Mouse (Mus musculus) urinary bladder, postnatal 10 days (tissue): ENCODE results near the gene Fer.
"Not testable (repeated sequence)": the region's sequence is repeated elsewhere in the genome, so short reads cannot be mapped to it uniquely, and the experiment has no call there.

ENCODE experiments used
- DNase-seq: peaks from one replicate; pipeline ENCODE4 v3.0.0; 2022; ENCODE audit warnings: low spot score

Gene Fer

DNA sequence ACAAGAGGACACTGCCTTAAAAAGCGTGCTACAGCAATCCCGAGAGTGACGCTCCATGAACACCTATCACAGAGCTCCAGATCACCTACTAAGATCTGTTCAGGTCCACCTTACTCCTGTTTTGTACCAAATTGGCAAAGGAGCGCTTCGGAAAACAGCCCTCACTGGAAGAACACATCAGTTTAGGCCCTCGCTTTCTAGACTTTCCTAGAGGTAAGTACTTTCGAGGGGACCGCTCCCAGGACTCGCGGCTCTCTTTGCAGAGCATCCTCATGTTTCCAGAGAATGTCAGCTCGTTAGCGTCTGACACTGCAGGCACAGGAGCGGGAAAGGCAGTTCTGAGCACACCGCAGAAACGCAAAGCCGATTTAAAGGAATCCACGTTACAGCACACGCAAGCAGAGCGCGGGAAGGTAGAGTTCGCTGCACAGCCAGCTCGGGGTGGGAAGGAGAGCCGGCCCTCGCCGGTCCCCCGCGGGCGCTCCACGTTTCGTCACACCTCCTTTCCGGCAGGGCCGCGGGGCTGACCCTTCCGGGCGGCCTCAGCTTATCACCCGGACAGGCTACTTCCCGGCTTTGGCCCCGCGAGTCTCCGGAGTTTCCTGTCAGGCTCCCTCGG is at the start of gene Fer:
Gene Fer (plus strand): TSS at position 51 of the 619 bp plus-strand sequence.
- no peak for DNase-seq

DNA sequence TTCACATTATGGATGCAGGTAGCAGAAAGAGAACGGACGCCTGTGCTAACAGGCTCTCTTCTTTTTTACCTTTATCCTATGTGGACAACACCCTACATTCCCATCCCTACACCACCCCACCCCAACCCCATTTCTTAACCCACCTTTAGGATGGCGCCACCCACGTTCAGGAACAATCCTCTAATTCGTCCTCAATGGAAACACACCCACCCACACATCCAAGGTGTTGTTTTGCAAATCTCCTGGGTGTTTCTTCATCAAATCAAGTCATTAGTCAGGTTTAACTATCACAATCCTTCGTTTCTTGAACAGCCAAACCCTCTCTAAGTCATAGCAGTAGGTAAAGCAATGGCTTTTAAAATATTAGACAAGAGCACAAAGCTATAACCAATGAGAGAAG is 49.3 kb upstream of the Fer start:
- no peak for DNase-seq

DNA sequence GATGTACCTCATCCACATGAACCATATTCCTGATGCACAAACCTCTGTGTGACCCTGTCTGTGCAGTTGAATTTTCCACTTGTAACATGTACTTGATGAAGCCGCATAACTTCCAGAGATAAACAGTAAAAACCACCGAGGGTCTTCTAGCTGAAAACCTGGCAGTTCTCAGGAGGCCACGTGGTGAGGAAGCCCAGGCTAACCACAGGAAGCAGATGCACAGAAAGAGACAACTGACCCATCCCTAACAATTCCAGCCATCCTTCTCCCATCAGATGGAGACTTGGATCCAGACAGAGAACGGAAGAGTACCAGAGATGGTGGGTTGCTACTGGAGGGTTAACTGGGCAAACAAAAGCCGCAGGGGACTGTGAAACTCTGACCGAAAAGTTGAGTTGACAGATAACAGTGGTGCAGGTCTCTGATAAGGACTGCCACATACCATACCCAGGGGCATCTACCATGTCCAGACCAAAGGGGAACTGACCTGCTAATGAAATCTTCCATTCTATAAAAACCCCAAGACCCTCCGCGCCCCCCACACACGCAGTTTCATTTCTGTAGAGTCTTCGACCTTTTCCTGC is 44.3 kb upstream of the Fer start:
- DNase-seq: no peak

DNA sequence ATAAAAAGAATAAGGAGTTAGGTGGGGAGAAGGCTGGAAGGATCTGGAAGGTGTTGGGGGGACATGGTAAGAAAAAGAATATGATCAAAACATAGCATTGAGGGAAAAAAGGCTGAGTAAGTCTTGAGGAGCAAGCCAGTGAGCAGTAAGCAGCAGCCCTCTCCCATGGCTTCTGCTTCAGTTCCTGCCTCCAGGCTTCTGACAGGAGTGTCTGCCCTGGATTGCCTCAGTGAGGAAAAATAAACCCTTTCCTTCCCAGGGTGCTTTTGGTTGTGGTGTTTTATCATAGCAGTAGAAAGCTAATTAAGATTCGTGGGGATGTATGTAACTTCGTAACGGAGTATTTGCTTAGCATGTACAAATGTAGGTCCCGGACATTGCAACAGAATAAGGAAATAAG is 38.7 kb upstream of the Fer start:
- DNase-seq: no peak

DNA sequence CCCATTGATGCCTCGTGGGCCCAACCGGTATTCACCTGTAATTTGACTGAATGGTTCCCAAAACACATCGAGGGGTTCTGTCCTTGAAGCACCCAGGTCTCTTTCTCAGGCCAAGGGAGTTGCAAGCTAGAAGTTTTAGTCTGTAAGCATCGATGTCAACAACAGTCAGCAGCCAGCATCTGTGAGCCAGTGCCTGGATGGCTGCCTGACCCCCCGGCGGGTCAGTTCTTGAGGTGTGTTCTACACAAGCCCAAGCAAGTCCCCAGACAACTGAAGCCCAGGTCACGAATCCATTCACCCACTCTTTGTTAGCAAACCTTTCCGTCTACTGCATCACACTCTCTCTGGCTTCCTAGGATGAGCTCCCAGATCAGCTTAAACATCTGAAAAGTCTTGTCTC is 36.7 kb upstream of the Fer start:
- no peak for DNase-seq

DNA sequence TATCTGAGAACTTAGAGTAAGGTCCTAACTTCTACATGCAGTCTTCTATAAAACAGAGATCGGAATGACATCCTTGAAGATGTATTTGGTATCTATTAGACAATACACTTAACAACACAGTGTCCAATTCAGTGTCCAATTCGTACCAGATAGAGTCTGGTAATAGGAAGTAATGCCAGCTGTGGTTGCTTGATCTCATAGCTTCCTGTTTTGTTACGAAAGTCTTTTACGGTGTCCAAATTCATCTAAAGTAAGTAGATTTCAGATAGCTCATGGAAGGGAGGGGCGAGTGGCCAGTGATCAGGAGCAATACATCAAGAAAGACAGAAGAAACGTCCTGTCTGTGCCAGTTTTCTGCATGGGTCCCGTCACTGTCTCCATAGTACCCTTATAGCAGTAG is 36.1 kb upstream of the Fer start:
- no peak for DNase-seq

DNA sequence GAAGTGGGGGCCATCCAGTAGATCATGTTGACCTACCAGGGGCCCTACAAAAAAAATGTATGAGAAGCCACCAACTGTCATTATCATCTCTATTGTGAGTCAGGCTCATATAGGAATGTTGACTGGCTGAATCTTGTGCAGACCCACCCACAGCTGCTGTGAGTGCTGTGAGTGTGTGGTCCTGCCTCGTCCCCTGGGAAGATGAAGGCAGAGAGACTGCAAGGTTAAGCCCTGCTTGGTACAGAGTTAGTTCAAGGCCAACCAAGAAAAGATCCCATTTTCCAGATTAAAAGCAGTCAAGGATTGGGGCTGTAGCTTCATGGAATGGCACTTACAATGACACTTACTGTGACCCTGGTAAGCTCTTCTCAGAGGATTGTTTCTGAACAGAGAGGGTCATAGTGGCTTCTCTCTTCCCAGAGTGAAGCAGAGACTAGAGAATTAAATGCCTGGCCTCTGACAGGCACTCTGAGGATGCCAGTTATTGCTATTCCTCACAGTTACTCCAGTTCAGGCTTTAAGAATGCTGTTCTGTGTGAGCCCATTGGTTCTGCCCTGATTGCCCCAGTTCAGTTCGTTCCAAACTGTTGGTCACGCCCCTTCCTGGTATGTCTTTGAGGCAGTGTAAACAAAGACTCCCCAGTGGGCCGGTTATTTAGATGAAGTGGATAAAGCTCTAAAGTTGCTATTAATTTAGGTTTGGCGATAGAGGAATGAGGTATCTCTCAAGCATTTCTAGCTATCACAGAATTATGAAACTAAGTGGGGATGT is 34.1 kb upstream of the Fer start:
- no peak for DNase-seq

DNA sequence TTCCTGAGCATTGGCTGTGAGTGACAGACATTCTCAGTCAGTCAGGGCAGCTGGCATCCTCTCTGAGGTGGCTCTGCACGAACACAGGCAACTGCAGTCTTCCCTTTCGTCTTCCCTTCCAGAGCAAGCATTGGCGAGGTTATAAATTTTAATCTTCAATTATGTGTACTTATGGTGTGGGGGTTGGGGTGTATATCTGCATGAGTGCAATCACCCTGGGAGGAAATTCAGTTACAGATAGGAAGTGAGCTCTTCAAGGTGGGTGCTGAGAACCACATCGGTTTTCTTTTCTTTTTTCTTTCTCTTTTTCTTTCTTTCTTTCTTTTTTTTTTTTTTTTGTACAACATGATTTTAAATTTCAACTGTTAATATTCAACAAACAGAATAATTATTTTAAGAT is 31.3 kb upstream of the Fer start:
- no peak for DNase-seq

DNA sequence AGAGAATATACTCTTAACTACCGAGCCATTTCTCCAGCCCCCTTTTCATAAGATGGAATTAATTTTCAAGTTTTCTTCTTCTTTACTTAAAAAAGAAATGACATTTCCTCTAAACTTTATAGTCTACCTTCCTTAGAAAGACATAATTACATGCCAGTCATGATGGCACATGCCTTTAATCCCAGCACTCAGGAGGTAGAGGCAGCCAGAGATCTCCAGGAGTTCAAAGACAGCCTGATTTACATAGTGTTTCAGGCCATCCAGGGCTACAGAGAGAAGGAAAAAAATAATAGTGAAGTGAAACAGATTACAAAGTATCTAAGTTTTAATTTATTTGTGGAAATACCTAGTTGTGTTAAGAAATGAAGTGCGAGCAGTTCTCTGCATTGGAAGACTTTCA is 26.6 kb upstream of the Fer start:
- no peak for DNase-seq

DNA sequence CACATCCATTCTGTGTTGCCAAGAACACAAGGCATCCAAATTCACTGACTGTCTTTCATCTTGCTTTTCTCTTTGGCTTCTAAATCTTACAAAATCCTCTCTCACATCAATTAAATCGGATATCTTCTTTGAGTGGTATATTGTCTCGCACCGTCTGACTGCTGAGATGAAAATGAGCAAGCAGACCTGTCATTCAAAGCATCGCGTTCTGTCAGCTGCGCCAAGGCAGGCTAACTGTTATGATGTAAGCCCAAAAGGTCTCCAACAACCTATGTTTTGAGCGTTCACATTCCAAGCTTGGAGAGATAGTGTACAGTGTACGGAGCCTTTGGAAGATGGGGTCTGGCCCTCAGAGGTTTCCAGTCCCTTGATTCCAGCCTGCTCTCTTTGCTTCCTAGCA is 26.2 kb upstream of the Fer start:
- DNase-seq: no peak

DNA sequence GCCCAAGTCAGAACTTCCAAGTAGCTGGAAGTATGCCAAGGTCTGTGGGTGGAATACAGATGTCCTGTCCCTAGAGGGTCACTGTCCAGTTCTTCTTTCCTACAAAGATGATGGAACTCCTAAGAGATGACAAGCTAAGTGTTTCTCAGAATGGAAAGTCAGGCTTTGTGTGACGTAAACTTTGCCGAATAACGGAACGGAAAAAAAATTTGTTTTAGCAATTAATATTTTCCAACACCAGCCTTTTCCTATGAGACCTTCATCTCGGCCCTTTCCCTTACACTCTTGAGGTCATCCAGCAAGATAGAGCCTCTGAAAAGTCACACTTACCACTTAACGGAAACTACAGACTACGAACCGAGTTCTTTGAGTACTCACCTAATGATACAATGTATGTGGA is 24.7 kb upstream of the Fer start:
- no peak for DNase-seq

DNA sequence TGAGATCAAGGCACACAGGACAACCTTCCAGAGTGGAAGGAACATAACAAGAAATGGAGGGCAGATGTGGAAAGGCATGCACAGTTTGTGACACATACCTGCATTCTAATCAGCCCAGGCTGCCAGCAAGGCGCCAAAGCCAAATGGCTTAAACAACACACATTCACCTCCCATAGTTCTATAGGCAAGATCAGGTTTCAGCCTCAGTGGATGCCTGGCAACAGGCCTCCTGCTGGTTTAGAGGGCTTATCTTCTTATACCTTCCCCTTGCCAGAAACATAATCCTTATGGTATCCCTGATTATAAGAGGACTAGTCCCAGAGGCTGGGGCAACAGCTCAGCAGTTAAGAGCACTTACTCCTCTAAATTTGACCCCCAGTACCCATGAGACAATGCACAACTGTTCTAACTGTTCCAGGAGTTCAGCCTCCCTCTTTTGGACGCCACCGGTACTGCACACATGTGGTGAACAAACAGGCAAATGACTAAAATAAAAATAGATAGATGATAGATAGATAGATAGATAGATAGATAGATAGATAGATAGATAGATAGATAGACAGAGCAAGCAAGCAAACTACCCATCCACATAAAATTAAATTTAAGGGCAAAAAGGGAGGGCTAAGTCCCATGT is 23.1 kb upstream of the Fer start:
- DNase-seq: no peak

DNA sequence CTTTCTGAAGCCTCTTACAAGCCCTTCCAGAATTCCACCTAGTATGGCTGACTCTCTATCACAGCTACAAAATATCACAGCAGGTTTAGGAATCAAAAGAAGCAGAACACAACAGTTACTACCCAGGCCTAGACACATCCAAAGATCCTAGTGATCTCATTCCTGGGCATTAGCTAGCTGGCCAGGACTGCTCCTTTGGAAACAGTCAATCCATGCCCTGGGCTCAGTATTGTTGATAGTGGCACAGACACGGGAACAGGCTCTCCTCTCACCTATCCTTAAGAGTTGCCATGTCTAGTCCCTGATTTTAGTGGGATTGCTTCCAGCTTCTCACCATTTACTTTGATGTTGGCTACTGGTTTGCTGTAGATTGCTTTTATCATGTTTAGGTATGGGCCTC is 20.6 kb upstream of the Fer start:
- DNase-seq: no peak

DNA sequence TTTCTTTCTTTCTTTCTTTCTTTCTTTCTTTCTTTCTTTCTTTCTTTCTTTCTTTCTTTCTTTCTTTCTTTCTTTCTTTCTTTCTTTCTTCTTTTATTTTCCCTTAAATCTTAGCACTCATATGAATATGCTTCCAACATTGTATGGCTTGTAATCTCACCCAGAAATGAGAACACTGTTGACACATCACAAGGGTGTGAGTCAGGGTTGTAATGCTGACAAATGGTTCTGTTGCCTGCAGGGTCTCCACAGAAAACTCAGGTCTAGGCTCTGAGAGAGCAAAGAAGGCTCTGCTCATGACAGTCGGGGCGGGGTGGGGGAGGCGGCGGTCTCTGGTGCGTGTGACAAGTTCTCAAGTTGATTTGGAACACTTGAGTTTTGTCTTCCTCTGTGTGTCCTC is 17.9 kb upstream of the Fer start:
- no peak for DNase-seq

DNA sequence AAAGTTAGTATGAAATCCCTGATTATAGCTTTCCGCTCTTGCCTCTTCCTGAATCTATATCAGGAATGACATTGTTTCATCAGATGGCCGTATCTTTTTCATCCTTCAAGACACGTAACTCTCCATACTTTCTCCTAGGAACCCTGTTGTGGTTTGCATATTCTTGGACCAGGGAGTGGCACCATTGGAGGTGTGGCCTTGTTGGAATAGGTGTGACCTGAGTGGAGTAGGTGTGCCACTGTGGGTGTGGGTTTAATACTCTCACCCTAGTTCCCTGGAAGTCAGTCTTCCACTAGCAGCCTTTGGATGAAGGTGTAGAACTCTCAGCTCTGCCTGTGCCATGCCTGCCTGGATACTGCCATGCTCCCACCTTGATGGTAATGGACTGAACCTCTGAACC is 17.1 kb upstream of the Fer start:
- DNase-seq: not testable (repeated sequence)

DNA sequence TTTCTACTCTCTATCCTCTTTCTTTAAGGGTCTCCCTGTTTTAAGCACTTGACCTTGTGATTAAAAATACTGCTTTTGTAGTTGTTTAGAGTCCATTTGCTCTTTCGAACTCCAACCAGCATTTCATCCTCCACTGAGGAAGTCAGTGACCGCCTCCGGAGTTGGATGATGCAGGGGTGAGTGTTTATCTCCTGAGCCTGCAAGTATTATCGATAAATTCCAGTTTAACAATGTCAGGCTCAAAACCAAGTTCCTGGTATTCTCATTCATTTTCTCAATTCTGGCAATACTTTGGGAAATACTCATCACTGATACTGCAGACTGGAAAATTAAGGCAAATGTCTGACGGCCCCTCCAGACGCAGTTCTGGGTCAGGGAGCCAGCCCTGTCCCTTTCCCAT is 13.7 kb upstream of the Fer start:
- DNase-seq: no peak

DNA sequence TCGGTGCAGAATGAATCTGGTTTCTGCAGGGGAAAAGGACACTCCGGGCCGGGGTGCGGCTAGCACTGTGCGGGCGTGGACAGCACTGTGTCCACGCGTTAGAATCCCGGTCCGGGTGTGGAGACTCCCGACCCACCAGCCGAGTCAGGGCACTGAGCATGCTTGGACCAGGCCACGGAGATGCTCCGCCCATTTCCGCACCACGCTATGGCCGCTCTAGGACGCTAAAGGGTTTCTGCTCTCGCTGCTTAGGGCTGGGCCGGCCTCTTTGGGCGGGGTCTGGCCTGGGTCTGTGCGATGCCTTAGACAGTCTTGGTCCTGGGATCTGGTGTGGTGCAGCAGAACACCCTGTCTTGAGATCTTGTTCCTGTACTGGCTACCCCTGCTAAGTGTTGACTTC is 13.3 kb upstream of the Fer start:
- DNase-seq: peak; percentile 28

DNA sequence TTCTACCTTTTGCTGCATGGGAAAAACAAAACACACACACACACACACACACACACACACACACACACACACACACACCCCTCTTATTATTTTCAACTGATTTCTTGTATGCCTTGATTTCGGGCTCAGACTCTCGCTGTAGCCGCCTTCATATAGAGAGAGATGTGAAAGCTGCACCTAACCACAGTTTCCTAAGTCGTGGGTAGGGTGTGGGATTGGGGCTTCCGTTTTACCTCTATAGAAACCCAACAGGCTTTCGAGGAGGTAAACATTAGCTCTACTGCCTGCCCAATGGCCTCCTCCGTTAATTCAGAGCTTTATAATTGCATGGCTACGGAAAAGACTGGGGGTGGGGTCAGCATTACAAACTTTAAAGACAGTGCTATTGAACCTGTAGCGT is 12.8 kb upstream of the Fer start:
- no peak for DNase-seq

DNA sequence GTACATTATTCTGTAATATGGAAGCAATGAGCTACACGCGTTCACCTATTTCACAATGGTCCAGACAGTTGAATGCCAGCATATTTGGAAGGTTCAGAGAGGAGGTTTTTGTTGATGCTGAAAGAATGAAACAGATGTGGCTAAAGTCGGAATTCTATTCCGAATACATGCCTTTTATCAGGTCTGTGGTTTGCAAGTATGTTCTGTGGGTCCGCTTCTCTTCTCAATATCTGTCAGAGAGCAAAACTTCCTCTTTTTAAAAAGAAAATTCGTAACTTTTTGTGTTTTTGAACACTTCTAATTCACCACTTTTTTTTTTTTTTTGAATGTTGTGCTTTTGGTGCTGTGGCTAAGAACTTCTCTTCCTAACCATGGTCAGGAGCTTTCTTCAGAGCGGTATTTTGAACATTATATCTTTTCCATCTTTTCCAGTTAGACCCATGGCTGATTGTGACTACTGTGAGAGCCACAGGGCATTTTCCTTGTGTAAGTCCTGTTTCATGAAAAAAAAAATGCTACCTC is 5.8 kb upstream of the Fer start:
- no peak for DNase-seq

DNA sequence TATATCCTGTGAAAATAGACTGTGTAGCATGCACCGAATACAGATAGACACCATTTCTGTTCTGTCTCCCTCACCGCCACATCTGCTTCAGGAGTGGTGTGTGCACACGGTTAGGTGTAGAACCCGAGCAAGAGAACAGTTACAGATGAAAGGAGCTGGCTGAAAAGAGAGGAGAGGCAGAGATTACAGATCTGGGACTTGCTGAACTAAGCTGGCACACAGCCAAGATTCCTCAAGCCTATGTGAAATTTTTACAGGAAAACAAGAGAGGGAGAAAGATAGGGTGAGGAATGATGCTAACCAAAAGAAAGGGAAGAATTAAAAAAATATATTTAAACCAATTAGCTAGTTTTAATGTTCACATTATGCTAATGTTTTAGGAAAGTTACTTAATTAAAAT is 1.9 kb upstream of the Fer start:
- DNase-seq: no peak

DNA sequence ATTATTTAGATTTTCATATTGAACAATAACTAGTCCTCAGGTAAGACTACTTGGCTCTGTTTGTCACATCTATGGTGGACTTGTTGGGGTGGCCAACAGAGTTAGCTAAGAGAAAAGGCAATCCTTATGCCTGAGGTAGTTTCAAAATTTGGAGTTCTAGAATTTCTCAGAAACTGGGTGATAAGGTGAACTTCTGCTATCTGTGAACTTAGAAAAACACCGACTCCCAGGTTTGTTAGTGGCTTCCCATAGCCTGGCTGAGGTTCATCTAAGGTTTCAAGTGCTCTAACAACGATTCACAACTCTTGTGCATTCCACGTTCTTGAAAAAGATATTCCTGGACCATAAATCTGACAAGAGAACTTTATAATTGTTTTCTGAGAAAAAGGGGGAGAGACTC is 463 bp upstream of the Fer start:
- DNase-seq: no peak

DNA sequence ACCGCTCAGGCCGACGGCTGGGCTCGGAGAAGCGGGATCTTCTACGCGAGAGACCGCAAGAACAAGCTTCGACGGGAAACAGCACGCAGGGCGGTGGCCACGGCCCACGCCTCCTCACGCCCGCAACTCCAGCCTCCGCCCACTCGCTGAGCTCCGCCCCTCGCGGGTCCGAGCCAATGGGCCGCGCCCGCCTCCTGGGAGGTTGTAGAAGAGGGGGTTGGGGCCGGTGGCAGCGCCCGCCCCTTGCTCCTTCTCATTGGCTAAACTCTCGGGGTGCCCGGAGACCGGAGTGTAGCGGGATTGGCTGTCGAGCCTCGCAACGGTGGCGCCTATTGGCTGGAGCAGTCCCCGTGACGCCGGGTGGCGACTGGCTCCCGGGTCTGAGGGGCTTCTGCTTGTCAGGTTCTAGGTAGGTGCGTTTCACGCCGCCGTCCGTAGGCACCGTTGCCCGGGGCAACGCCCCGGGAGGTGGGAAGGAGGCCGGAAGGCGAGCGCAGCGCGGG is 836 bp downstream of the Fer start, which contains the start of gene A930002H24Rik:
Gene A930002H24Rik (minus strand): TSS at position 145 of the 503 bp plus-strand sequence.
- peak; percentile 95 for DNase-seq

DNA sequence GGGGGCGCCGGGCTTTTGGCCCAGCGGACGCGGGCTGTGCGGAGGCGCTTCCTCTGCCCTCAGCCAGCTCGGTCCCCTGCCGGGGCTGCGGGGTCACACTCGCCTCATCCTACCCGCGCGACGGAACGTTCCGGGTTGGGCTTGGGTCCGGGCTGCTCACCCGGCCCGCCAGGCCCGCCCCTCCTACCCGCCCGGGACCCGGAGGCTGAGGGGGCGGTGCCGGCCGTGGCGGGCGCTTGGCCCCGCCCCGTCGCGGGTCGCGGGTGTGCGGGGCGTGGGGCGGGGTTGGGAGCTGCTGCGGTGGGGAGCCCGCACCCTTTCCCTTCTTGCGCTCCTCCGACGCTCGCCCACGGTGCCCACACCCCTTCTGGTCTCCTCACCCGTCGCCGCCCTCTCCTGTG is 1.3 kb downstream of the Fer start:
- peak; percentile 20 for DNase-seq
